Mouse (Mus musculus): ENCODE data around the gene Schip1.

Schip1 gene

DNA sequence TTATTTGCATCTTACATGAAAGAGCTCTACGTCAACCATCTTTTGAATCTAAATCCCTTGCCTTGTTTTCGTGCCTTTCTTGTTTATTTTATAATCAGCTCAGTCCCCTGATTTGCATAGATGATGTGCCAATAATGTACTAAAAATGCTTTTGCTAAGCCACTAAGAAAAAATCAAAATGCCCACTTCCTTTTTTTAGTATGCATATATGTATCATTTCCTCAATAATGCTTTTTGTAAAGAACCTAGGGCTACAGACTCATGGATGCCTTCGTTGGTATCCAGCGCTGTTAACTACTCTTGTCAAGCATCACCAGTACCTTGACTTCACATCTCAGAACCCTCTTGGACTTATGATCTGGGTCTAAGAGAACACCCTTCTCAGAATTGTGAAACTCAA is 569.0 kb downstream of the Schip1 start:
- DNase-seq: no peak

DNA sequence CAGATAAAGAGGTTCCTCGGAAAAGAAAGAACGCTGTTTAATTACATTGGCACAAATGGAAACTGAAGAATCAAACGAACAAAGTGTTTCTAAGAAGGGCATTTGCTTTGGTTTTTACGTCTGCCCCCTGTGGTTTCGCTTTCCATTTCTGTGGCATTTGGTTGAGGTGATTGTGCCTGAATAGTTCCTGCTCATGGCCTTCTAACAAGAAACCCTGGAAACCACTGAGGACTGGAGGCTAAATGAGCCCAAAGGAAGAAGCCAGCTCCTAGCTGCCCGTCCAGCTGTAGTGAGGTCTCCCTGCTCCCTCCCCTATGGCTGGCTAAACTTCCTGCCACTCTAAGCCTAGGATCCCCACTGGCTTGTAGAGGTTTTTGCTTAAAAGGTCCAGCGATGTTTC is 573.4 kb downstream of the Schip1 start:
- no peak for DNase-seq

DNA sequence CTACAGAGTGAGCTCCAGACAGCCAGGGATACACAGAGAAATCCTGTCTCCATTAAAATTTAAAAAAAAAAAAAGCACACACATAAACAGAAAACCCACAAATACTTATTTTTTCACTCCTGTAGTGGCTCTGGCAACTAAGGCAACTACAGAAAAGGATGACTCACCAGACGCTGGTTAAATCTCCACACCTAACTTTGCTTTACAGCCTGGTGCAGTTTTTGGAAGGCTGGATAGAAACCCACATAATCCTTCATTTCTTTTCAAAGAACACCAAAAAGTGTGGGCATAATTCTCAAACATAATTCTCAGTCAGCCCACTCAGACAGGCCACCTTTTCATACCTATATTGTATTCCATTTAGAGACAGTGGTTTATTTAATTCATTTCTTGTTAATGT is 574.1 kb downstream of the Schip1 start:
- no peak for DNase-seq

DNA sequence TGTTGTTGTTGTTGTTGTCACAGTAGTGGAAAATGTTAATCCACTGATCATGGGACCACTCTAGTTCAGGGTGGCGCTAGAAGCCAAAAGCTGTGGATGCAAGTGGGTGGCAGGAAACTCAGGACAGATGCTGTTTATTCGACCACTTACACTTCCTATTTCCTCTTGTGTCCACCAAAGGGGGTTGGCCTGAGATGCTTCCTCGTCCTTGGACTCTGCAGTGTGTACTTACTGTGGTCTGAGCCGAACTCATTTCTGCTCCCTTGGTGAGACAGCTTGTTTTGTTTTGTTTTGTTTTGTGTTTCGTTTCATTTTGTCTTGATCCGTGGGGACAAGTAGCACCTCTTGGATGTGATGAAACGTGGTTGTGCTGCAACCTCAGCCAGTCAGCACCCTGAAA is 578.3 kb downstream of the Schip1 start:
- DNase-seq: no peak

DNA sequence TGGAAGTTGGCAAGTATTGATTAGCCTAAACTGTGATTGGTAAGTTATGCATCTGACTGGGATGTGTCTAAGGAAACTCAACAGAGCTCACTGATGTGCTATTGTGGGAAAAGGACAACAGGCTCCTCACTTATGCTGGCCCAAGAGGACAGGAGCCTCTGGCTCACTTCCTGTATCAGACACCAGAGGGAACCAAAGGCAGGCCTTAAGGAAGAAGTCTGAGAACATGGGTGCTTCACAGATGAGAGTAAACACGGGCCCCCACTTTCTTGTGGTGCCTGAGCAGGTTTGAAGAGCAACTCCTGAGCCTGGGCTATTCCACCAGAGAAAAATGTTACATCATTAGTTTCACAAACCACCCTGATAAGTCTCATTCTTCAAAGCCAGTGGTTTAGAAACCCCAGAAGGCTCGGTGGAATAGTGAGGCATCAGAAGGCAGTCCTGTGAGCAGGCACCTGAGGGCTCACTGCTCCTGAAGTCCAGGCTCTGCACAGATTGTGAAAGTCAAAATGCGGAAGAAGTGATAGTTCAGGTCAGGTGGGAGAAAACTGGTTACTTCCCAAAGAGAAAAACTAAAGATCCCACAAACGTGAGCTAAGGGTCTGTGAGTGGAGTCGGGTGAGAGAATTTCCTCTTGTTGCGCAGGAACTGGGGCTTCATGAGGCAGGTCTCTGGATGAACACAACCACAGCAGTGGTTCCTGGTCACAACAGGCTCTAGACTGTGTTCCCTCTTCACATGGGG is 582.0 kb downstream of the Schip1 start:
- peak; percentile 16 for DNase-seq

DNA sequence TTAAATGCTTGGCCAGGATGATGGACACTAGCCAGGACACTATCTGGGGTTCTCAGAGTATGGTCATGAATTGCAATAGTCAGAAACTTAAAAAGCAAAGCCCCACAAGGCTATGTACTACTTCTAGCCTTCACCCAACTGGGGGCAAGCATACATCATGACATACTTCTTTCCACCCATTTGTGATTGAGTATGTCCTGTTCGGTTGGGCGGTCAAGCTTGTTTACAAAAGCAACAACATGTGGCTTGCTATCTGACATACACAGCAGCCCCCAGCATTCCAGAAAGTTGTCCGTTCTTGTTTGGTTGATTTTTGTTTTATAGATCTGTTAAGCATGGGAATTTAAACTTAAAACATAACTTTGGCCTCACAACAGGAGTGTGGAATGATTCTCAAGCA is 582.7 kb downstream of the Schip1 start:
- DNase-seq: no peak

DNA sequence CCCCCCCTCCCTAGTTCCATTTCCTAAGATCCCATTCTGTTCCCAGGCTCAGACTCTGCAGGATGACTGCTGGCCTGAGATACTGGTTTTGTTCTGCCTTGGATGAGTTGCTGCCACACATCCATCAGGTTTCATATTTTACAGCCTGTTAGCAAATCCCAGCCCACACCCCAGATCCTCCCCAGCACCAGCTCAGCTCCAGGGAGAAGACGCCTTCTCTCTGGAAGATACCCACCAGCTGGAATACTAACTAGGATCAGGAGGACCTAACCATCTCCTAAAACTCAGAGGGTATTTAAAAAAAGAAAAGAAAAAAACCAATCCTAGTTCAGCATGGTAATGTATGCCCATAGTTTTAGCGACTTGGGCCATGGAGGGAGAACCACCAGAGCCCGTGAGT is 585.6 kb downstream of the Schip1 start:
- no peak for DNase-seq

DNA sequence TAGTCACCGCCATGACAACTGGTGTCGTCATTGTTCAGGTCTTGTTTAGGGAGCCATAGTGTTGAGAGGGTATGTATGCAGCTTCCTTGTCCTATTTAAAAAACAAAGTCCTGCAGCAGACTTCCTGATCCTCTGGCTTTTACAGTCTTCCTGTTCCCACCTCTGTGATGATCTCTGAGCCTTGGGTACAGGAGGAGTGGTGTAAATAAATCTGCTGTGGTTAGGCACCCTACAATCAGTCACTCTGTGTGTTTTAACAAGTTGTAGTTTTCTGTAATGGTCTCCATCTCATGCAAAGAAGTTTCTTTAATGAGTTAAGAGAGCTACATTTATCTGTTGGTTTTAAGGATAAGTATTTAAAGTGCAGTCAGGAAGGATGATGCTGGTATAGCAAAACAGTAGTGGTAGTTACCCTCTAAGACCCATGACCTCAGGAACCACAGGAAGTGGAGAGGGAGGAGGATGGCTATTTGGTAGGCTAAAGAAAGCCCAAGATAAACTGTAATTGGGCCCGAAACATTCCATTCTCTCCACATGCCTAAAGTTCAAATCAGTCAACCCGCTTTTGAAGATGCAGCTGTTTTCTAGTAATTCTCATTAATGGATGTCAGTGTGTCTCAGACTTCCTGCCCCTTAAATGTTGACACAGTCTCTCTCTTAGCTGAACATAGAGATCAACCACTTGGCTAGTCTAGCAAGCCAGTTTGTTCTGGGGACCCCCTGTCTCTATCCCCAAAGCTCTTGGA is 592.2 kb downstream of the Schip1 start:
- DNase-seq: peak; percentile 22

DNA sequence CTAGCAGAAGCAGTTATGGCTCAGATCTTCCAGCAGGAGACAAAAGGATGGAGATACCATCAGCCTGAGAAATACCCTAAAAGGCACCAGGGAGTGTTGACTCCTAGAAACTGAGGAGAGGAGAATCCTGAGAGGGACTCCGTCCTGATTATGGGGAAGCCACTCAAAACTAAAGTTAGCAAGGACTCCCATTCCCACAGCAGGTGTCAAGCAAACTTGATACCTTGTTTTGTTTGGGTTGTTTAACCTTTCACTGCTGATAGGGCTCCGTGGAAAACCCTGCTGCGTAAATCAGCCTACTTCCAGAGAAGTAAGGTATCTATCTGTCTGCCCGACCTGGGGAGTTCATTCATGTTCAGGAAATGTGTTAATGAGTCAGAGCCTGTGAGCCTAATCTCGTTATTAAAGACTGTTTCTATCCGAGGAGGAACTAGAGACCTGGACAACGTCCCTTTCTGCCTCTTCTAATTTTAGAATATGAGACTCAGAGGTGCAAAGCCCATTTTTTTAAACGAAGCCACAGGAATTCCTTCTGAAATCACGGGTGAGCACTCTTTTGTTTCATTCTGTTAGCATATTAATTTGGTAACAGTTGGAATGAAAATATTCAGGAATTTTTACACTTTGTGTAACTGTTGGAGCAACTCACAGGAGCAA is 593.1 kb downstream of the Schip1 start:
- no peak for DNase-seq

DNA sequence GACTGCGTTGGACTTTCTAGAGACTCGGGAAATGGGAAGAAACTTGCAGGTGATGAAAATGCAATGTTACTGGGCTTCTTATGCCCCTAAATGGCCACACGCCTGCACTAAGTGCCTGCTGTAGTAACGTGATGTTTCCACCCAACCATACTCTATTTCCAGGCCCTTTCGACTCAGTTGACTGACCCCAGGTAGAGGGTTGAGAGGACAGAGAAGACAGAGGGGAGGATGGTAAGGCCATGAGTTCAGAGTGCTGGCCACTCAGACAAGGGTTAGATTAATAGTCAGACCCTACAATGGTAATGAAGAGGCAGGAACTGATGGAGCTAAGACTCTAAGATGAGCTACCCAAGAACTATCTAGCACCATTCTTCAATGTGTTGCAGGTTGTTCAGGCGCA is 595.4 kb downstream of the Schip1 start:
- DNase-seq: no peak

DNA sequence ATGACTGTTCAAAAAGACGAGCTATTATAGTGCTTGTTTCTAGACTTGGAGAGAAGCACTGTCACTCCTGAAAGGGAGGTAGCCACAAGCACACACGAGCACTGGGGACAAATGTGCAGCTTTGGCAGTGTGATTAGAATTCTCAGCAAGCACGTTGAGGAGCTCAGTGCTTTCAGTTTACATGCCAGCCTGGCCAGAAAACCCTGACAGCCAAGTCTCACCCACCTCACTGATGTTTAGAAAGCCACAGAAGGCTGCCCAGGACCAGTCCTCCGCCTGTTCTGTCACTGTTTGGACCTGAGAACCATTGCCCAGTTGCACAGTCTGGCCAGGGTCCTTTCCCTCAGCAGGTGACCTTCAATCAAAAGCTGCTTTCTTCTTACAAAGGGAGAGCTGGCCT is 595.9 kb downstream of the Schip1 start:
- no peak for DNase-seq

DNA sequence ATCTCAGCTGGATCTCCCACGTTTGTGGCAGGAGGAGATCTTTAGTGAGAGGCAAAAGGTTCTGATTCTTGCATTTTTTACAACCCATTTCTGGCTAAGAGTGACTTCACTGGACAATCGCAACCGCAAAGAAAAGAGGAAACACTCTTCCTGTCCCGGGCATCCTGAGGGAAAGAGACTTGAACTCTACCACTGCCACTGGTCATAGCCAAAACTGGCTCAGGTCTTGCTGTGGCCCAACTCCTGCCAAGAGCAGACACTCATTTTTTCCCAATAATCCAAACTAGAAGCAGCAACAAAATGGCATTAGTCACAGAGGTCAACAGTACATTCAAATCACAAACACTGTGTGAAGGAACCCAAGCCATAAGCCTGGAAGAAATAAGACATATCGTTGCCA is 597.8 kb downstream of the Schip1 start:
- no peak for DNase-seq

DNA sequence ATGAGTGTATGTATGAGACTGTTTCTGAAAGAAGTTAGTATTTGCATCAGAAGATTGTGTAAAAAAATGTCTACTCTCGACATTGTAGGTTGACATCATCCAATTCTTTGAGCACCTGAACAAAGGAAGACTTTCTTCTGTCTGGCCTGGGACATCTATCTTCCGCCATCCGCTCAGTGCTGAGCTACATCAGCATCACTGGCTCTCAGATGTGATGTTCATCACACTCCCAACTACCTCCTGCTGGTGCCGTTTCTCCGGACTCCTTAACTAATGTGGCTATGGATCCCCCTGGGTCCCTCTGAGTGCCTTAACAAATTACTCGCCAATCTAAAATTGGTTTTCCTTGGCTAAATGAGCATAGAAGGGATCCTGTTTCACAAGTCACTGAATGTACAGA is 599.7 kb downstream of the Schip1 start:
- DNase-seq: no peak

DNA sequence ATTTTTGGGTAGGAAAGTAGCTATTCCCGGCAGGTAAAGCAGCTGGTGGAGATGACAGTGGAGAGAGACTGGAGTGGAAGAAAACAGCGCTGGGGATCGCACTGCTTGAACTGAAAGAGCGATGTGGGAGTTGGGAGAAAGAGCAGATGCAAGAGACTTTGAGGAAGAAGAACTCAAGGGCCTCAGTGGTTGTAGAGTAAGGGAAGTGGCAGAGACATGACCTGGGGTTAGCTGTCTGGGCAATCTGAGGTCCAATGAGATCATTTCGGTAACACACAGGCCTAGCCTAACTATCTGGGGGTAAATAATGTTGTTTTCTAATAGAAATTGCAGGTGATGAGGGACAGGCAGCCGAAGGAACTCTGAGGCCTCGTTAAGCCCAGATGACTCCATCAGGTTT is 601.8 kb downstream of the Schip1 start:
- DNase-seq: no peak

DNA sequence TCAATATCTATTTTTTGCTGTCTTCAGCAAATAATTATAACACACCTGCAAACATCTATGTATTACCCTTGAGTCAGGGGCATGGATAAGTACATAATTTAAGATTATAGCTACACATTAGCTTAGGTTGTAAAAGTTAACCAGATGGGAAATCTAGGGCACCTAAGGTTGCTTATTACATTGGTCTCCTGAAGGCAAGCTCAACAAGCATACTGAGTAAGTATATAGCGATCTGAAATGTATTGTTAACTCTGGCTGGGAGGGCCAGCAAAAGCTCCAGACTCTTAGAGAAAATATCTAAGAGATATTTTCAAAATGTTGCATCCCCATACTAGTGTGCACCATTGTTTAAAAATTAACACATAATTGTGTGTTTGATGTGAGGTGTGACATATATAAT is 603.2 kb downstream of the Schip1 start:
- no peak for DNase-seq

DNA sequence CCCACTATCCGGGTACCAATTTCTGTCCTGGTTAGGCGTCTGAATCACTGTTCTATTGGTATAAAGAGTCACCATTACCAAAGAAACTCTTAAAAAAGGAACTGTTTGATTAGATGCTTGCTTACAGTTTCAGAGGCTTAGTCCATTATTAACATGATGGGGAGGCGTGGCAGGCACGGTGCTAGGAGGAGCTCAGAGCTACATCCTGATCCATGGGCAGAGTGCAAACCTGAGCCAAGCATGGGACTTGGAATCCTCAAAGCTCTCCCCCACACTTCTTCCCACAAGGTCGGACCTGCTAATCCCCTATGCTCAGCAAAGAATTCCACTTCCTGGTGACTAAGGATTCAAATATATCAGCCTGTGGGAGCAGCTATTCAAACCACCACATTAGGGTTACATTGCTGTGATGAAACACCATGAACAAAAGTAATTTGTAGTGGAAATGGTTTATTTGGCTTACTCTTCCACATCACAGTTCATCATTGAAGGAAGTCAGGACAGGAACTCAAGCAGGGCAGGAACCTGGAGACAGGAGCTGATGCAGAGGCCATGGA is 604.9 kb downstream of the Schip1 start:
- DNase-seq: peak; percentile 53

DNA sequence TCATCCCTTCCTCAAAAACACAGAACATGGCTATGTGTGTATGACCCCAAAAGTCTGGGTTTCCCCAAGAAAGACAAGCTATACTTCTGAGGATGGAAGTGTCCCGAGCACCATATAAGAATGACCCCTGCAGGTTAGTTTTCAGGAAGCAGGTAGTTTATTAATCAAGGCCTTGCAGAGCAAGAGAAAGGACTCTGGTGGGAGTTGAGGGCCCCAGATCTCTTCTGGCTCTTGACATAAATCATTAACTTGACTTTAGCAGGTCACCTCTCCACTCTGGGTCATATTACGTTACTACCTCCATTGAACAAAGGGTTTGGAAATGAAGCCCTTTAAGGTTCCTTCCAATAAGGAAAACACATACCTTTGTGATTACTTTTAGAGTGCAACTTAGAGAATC is 610.1 kb downstream of the Schip1 start:
- no peak for DNase-seq

DNA sequence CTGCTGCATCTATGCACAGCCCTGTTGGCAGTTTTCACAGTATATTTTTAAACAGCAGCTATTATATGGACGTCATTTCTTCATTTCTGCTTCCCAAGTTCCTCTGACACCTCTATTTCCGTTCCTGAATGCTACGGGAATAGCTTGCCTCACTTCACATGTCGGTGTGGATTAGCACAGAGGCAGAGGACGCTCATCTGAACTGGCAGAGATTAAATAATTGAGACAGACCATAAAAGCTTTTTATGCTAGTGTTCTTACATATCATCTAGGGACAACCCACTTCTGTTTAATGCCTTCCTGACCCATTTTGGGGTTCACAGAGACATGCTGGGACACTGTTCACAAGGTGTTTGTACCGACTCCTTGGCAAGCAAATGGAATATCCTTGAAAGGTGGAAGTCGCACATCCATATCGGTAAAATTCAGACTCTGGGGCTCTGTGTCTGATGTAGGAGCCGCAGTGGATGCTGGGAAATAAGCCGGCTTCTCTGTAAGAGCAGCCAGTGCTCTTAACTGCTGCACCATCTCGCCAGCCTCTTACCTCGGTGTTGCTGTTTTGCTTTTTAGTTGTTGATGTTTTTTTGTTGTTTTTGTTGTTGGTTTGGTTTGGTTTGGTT is 610.7 kb downstream of the Schip1 start:
- no peak for DNase-seq

Data from kidney, adult 9 months (tissue).